Mouse (Mus musculus): Measurements from ENCODE around the gene Snapc5.
A peak's percentile ranks its signal among the peaks of the same experiment; 100 is the strongest.
"Not testable (repeated sequence)": the region's sequence is repeated elsewhere in the genome, so short reads cannot be mapped to it uniquely, and the experiment has no call there.

Gene Snapc5

DNA sequence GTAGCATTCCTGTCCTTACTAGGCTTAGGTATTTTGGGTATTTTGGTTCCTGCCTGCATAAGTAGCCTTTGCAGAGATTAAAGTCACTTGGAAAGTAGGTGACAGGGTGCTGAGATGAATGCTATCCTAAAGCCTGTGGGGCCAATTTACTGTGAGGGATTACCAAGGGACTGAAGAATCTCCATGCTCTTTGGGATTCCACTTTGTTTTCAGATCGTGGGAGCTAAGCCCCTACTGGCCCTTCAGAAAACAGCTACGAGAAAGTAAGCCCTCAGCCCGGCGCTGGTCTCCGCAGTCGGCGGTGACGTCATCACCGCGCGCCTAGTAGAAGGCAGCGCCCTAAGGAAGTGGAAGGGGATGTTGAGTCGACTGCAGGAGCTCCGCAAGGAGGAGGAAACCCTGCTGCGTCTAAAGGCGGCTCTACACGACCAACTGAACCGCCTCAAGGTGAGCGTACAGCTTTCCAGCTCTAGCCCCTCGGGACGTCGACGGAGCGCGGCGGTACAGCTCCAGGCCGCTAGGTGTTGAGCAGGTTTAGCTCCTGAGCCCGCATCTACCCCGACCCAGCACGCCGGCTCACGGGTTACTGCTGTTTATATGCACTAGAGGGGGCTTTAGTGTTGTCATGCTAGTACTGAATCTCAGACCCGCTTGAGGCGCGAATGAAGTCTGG, at the start of gene Snapc5:
Snapc5 (plus strand) TSS at position 301 of the 673 bp plus-strand sequence.
- DNase-seq (ENCODE audit: low spot score in 2 of 2): peak; percentile 80 to 85

DNA sequence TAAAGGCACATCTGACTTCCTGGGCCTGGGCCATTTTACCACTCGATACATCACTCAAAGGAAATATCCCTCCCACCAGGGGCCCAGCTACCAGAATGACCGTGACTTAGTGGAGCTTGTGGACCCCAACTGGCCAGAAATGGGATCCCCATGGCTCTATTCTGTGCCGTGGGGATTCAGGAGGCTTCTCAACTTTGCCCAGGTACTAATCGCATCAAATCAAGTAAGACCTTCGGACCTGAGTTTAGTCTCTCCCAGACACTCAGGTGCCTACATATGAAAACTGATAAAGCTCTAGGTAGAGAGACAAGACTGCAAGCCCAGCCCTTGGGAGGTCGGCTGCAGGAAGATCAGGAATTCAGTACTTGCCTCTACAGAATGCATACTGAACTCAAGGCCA, 47.5 kb upstream of the Snapc5 start:
- no peak for DNase-seq (ENCODE audit: low spot score in 2 of 2)

DNA sequence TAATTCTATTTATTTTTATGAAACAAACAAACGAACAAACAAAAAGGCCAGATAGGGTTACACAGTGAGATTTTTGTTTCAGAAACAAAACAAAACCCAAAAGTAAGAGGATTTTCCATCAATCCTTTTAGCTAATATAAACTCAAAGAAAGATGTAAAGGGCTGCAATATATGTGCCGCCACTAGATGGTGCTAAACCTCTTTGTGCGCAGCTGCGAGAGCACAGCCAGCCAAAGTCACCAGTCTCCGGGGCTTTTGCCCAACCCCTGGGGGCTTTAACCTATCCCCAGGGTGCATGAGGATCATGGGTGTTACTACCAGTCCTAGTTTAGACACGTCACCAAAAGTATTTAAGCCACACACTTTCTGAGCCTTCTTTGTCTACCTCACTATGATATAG, 40.2 kb upstream of the Snapc5 start:
- peak; percentile 22 to 26 for DNase-seq (ENCODE audit: low spot score in 2 of 2)

DNA sequence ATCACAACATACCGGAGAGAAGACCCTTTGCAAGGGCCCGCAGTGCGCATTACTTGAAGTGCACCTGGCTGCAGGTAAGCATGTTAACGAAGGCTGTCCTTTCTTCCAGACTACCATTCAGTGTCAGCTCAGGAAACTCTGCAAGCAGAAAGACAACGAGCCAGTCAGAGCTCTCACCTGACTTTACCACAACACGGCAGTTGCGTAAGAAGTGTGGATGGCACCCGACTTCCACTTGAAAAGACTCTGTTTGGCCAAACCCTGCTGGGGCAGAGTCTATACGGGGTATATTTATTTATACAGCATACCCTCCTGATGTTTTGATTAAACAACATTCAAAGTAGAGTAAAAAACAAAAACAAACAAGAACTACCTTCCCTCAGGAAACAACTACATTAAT, 39.2 kb upstream of the Snapc5 start:
- no peak for DNase-seq (ENCODE audit: low spot score in 2 of 2)

DNA sequence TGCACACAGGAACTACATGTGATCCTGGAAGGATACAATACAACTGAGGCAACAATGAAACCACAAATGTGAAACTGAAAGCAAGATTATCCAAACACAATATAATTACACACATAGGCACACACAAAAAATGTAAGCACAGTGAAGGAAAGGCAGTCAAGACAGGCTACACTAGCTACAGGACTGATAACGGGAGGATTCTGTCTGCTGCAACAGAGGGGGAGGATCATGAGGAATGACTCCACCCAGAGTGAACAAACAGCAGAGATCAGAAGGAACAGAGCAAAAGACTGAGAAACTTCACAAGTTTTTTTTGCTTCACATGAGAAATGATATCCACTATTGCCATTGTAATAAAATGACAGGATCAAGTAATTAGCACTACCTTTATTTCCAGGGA, 22.4 kb upstream of the Snapc5 start:
- DNase-seq (ENCODE audit: low spot score in 2 of 2): no peak

- DNase-seq (ENCODE audit: low spot score in 2 of 2): no peak
Measured at GRCm38 (mm10) chr9:64160471-64160870, 18.6 kb upstream of the Snapc5 start.

DNA sequence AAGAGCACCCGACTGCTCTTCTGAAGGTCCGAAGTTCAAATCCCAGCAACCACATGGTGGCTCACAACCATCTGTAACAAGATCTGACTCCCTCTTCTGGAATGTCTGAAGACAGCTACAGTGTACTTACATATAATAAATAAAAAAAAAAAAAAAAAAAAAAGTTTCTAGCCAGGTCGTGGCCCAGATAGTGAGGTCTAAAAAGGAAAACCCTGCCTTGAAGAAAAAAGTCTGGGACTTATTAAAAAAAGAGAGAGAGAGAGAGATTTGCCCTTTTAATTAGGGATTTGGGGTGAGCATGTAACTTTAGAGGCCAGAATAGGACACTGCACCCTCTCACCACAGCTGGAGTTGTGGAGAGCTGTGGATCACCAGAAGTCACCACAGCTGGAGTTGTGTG, 9.1 kb upstream of the Snapc5 start:
- not testable (repeated sequence) for DNase-seq (ENCODE audit: low spot score in 2 of 2)

DNA sequence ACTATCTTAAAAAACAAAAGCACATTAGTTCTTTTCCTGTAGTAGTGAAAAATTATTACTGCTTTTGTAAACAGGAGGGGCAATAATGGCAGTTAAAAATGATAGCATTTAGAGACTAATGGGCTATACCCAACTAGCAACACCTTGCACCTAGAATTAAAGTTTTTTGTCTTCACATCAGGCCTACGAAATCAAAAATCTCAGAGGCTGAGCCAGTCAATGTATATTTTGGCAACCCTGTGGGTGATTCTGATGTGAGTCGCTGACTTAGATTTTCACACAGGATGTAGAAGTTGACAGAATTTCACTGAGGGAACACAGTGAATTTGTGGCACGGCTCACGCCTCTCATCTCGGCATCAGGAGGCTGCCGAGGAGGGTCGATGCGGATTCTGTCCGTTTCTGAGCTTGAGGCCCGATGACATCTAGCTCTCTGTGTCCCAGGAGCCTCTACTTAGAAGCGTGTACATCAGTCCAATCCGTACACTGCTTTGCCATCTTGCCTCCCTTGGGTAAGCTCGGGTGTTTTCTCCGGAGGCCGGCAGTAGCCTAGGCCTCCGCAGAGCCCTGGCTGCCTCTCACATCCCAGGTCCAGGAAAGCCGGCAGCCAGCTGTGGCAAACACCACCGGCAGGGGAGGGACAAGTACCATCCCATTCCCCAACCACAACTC, 6.8 kb upstream of the Snapc5 start:
- no peak for DNase-seq (ENCODE audit: low spot score in 2 of 2)

- peak; percentile 73 to 77 for DNase-seq (ENCODE audit: low spot score in 2 of 2)
Measured at GRCm38 (mm10) chr9:64172816-64173665, 6.0 kb upstream of the Snapc5 start, which contains the start of the genes Zwilch and Rpl4. Gene Zwilch, minus strand, starts transcription at chr9:64173104. Gene Rpl4, plus strand, starts transcription at chr9:64173375.

DNA sequence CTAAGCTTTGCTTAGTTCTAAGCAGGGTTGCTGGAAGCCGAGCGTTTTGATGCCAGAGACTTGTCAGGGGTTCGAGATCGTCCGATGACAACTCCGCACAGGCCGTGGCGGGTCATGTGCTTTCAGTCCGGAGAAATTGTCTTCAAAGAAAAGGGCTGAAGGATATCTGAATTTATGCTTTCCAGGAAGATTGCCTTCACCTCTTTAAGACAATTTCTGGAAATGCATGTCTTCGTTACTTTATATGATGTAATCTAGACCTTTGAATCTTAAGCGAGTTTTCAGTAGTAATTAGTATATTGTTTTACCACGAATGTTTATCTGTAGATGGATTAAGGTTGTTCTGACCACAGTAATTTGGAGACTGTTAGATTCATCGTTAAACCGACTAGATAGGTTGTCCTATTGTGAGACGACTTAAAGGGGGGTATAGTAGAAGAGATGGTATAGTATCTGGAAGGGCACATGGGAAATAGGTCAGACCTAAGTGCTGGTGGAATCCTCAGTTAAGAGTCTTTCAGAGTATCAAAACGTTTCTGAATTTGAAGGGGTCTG, 5.3 kb upstream of the Snapc5 start:
- DNase-seq (ENCODE audit: low spot score in 2 of 2): no peak

DNA sequence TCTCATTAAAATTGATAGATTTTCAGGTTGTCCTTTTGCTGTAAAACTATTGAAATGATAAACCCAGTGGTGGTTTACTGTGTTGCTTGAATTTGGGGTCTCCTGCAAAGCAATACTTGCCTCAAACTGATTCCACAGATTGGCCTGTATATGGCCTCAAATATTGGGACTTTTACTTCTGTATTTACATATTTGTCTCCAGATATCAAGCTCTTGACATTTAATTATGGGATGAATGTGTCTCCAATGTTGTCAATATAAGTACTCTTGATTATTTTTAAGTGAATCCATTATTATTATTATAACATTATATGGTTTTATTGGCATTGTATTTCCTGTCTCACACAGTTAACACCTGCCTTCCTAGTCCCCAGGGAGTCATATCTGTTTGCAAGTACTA, 4.7 kb upstream of the Snapc5 start:
- no peak for DNase-seq (ENCODE audit: low spot score in 2 of 2)

DNA sequence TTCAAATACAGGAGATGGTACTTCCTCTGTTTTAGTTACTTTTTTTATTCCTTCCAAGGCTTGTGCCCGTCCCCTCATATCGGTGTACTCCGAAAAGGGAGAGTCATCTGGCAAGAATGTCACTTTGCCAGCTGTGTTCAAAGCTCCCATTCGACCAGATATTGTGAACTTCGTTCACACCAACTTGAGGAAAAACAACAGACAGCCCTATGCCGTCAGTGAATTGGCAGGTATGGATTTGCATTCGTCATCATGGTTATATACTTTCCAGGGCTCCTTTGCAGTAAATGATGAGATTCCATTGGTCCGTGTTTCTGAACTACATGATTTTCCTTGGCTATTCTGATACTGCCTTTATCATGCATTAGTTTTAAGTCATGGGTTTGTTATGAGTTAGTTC, 4.3 kb upstream of the Snapc5 start:
- DNase-seq (ENCODE audit: low spot score in 2 of 2): no peak

DNA sequence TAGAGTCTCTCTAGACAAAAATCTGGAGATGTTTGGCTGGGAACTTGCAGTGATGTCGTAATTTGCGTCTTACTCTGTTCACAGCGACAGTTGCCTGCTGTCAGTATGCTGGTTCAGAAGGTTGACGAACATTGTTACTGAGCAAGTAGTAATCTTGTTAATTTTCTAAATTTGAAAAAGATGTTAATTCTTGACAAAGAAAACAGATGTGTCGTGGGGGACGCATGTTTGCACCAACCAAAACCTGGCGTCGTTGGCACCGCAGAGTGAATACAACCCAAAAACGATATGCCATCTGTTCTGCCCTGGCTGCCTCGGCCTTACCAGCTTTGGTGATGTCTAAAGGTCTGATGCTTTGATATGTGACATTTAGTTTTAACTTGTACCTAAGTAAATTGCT, 3.7 kb upstream of the Snapc5 start:
- DNase-seq (ENCODE audit: low spot score in 2 of 2): no peak

DNA sequence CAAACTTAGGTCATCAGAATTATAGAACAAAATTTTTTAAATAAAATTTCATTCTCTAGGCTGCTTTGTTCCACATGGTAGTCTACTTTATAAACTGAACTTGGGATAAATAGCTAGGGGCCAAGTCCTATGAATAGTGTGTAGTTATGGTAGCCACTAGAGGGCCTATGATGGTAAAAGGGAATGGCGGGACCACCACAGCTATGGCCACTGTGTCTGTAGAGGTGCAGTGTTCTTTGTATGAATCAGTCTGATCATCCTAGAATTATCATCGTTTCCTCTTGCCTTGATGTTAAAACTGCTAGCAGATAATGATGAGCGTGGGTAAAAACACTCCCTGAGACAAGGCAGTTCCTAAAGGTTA, 482 bp upstream of the Snapc5 start:
- DNase-seq (ENCODE audit: low spot score in 2 of 2): no peak

DNA sequence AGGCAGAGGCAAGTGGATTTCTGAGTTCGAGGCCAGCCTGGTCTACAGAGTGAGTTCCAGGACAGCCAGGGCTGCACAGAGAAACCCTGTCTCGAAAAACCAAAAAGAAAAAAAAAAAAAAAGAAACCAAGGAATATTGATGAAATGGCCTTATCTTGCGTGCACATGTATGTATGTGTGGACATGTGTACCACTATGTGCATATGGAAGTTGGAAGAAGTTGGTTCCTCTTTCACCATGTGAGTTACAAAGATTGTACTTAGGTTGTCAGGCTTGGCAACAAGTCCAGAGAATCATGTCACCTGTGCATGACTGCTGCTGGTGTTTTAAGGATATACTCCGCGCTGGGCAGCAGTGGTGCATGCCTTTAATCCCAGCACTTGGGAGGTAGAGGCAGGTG, 4.2 kb downstream of the Snapc5 start:
- not testable (repeated sequence) for DNase-seq (ENCODE audit: low spot score in 2 of 2)

GRCm38 (mm10) chr9:64184166-64184840, 5.2 kb downstream of the Snapc5 start:
- DNase-seq (ENCODE audit: low spot score in 2 of 2): no peak

- DNase-seq (ENCODE audit: low spot score in 2 of 2): no peak
Measured at GRCm38 (mm10) chr9:64193879-64194278, 14.8 kb downstream of the Snapc5 start.

DNA sequence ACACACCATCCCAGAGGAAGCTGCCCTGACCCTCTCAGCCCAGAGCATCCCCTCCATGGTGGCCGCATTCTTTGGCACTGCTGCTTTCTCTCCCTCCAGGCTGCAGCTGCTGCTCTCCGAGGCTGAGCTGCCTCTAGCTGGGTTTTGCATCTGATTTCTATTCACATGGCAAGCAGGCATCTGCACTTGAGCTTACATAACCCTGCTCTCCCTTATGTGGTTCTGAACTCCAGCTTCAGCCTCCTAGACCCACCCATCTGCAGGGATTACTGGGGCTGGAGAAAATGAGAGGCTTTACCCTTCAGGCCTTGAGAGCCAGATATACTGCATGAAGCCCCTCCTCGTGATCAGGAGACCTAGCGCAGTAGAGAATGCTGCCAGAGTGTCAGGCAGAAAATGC, 16.5 kb downstream of the Snapc5 start:
- no peak for DNase-seq (ENCODE audit: low spot score in 2 of 2)

DNA sequence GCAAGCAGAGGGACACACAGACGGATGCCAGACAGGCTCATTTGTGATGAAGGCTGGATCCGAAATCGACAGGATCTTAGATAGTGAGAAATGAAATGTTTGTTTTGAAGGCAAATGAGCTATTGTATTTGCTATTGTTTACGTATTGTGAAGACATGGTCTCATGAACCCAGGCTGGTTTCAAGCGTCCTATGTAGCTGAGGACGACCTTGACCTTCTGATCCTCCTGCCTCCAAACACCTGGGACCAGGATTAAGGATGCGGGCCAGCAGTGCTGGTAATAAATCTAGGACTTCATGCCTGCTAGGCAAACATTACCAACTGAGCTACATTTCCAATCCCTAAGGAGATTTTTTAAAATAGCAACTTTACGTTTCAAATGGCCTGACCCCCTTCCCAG, 18.4 kb downstream of the Snapc5 start:
- no peak for DNase-seq (ENCODE audit: low spot score in 2 of 2)

DNA sequence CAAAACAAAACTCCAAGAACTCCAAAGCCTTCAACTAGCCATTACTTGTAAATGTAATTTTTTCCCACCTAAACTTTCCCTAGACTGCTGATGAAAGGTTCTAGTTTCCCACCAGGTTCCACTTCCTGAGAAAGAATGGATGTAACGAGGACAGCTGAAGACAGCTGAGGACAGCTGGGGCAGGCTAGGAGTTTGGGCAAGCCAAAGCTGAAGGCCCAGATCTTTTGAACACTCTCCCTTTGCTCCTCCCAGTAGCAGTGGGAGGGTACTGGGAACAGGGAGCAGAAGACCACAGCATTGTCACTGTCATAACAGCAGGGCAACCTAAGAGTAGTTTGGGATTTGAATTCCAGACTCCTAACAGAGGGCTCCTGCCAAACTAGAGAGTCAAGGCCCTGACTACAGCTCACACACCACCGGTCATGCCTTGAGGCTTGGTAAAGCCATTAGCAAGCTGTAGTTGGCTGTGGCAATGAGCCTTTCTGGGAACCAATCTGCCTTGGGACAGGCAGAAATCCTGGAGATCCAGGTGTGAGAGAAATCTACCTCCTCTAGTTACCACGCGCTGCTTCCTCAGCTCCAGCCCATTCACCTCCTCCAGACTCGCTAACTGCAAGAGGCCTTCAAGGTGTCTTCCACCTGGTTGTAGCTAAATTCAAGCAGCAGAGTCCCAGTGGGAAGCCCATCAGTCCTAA, 19.1 kb downstream of the Snapc5 start:
- no peak for DNase-seq (ENCODE audit: low spot score in 2 of 2)

DNA sequence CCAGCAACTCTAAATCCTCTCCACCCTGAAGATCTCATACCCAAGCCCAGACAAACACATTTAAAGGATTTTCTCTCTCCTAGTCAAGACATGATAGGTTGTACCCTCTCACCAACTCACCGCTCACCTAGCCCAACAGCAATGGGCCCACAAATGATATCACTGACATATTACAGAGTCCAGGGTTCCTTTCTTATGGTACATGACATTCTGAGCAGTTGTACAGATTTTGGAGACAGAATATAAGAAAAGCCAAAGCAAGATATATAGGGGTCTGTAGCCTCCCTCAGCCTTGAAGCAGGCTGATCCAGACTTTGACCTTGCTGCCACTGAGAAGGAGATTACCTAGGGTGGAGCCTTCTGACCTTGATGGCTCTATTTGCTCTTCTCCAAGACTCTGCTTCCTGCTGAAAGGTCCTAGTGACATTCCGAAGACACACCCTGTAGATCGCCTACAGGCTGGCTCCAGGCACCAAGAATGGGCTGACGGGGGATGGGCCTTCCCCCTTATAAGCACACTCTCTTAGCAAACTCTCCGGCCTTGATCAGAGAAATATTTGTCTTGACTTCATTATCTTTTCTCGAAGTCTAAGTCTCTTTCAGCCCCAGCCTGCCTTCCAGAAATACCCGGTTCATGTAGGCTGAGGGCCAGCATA, 19.8 kb downstream of the Snapc5 start:
- DNase-seq (ENCODE audit: low spot score in 2 of 2): not testable (repeated sequence)

Measured in urinary bladder, postnatal 36 days (tissue).